Mouse (Mus musculus) E14TG2a.4 (cell line): ENCODE results near the gene Igdcc4.

ENCODE experiments used
- CTCF ChIP-seq: conservative IDR thresholded peaks from 2 replicates; pipeline ENCODE4 v1.5.1; 2014; ENCODE audit warnings: low read length
- NANOG ChIP-seq: IDR thresholded peaks from 2 replicates; pipeline ENCODE4 v1.6.1; 2014; ENCODE audit warnings: borderline replicate concordance, low read length, mixed read lengths

DNA sequence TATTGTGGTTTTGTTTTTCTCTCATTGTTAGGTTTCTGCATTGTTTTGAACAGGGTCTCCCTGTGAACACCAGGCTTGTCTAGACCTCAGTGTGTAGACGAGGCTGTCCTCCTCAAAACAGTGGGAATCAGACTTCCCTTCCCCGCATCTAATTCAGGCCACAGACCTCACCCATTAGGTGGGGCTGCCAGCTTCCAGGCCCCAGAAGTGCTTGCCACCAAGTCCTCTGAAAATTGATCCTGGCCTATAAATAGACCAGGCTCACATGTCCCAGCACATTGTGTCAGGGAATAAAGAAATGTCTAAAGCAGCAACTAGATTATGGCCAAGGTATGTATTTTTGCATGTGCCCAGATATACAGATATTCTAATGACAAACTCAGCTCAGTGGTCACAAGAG lies 14.6 kb downstream of the Igdcc4 start:
- TF ChIP-seq CTCF = no peak
- no peak for TF ChIP-seq NANOG
